ENCODE assay signal across 7 mouse cellular contexts in genomic region chr9:66157958-66158830, GRCm38 (mm10). TPM values are rescaled to one million over a fixed set of nuclear protein-coding genes. Genes with fewer than 3 reads are reported as not detected.
DNase-seq lines count a peak whose midpoint lies in the region; ATAC-seq and TF ChIP-seq lines count a peak whose summit lies in the region.

TSS of gene Dapk2 (plus strand) at chr9:66158223.

- 0 out of 2 replicates have a peak, but pooled peaks cover 7% of the 10 kb centered on the region for H3K4me1 ChIP-seq in intestine, embryonic 16.5 days (ENCODE audit: control insufficient read depth, insufficient read depth, low read length)
- peaks cover 14% of the 10 kb centered on the region for H3K4me1 ChIP-seq in limb, embryonic 10.5 days
- 0 out of 2 replicates have a peak, but pooled peaks cover 6% of the 10 kb centered on the region for H3K4me1 ChIP-seq in midbrain, embryonic 12.5 days
- H3K4me1 ChIP-seq in small intestine, adult 2 months (ENCODE audit: control insufficient read depth, insufficient read depth, insufficient read length, low read length), result peaks cover 23% of the 10 kb centered on the region

- peak within 1 kb of the TSS; percentile 82 for H3K4me2 ChIP-seq in intestine, embryonic 16.5 days (ENCODE audit: low read depth, low read length)
- peak within 1 kb of the TSS; percentile 49 for H3K4me2 ChIP-seq in midbrain, embryonic 12.5 days (replicated peaks)

- H3K27ac ChIP-seq in intestine, embryonic 16.5 days (ENCODE audit: low read length), result no peak within 1 kb of the TSS
- H3K27ac ChIP-seq in limb, embryonic 10.5 days, result peak within 1 kb of the TSS; percentile 78
- H3K27ac ChIP-seq in midbrain, embryonic 12.5 days (replicated peaks), result no peak within 1 kb of the TSS
- peak within 1 kb of the TSS; percentile 18 for H3K27ac ChIP-seq in small intestine, adult 2 months (ENCODE audit: insufficient read depth, low read depth, low read length)

- WGBS in intestine, embryonic 16.5 days, result under 1% methylated on average over 56 of the region's 58 CpGs
- under 1% methylated on average over 58 of the region's 58 CpGs for WGBS in limb, embryonic 10.5 days
- WGBS in midbrain, embryonic 12.5 days, result 5% methylated on average over 46 of the region's 58 CpGs
- WGBS in small intestine, adult 2 months, result under 1% methylated on average over 58 of the region's 58 CpGs

- no peaks in the 10 kb centered on the region for H3K36me3 ChIP-seq in intestine, embryonic 16.5 days (ENCODE audit: control insufficient read depth, insufficient read depth, low read length)
- no peaks in the 10 kb centered on the region for H3K36me3 ChIP-seq in limb, embryonic 10.5 days
- H3K36me3 ChIP-seq in midbrain, embryonic 12.5 days, result no peaks in the 10 kb centered on the region
- no peaks in the 10 kb centered on the region for H3K36me3 ChIP-seq in small intestine, adult 2 months (ENCODE audit: control insufficient read depth, insufficient read depth, low read length)

- peak; percentile 86 for TF ChIP-seq CTCF in small intestine, adult 2 months (IDR thresholded peaks at IDR 0.05; ENCODE audit: extremely low read depth, insufficient read length, insufficient replicate concordance, low read depth, low read length)

- 0 out of 2 replicates have a peak, but pooled peaks cover 2% of the 10 kb centered on the region for H3K27me3 ChIP-seq in intestine, embryonic 16.5 days (replicated peaks; ENCODE audit: control insufficient read depth, insufficient read depth, low read length)
- peaks cover 39% of the 10 kb centered on the region for H3K27me3 ChIP-seq in limb, embryonic 10.5 days (ENCODE audit: low read depth, poor library complexity, severe bottlenecking)
- peaks cover 36% of the 10 kb centered on the region for H3K27me3 ChIP-seq in midbrain, embryonic 12.5 days
- H3K27me3 ChIP-seq in small intestine, adult 2 months (ENCODE audit: control insufficient read depth, insufficient read depth, low read length), result no peaks in the 10 kb centered on the region

- peak within 1 kb of the TSS; percentile 57 for H3K4me3 ChIP-seq in intestine, embryonic 16.5 days (ENCODE audit: low read length)
- H3K4me3 ChIP-seq in limb, embryonic 10.5 days, result peak within 1 kb of the TSS; percentile 58
- peak within 1 kb of the TSS; percentile 35 for H3K4me3 ChIP-seq in midbrain, embryonic 12.5 days
- peak within 1 kb of the TSS; percentile 73 for H3K4me3 ChIP-seq in small intestine, adult 2 months (ENCODE audit: low read depth, low read length)

- ATAC-seq in granulocyte monocyte progenitor cell, adult 5-6 weeks (replicated peaks; ENCODE audit: poor library complexity, severe bottlenecking), result peak; percentile 88
- peak; percentile 94 for ATAC-seq in intestine, embryonic 16.5 days
- ATAC-seq in midbrain, embryonic 12.5 days (ENCODE audit: low FRiP score, low read depth), result peak; percentile 80

- H3K9ac ChIP-seq in intestine, embryonic 16.5 days (ENCODE audit: low read depth, low read length), result peak within 1 kb of the TSS; percentile 74
- peak within 1 kb of the TSS; percentile 26 for H3K9ac ChIP-seq in midbrain, embryonic 12.5 days (replicated peaks)

- no peak for TF ChIP-seq POLR2A in small intestine, adult 2 months (IDR thresholded peaks at IDR 0.05; ENCODE audit: low read depth, low read length)

- peak; percentile 67 for DNase-seq in adrenal gland, adult 8-10 months
- DNase-seq in embryo, embryonic 11.5 days (ENCODE audit: low read depth, low spot score), result peak; percentile 62
- DNase-seq in limb, embryonic 10.5 days (ENCODE audit: low spot score), result peak; percentile 87

- H3K9me3 ChIP-seq in intestine, embryonic 16.5 days (ENCODE audit: control insufficient read depth, low read length), result no peaks in the 10 kb centered on the region
- no peaks in the 10 kb centered on the region for H3K9me3 ChIP-seq in limb, embryonic 10.5 days (replicated peaks)
- no peaks in the 10 kb centered on the region for H3K9me3 ChIP-seq in midbrain, embryonic 12.5 days

RNA-seq across cellular contexts. Expression of gene Dapk2, which starts in this region (rescaled TPM):
- total RNA-seq in adrenal gland, adult 8-10 months (2022), result 1 to 10 TPM; 6.2 to 9.0 (median 8.1) TPM
- 0.30 and 0.58 TPM in 2 replicates for total RNA-seq in granulocyte monocyte progenitor cell, adult 5-6 weeks (2014; fragmentation: Nextera tagmentation)
- total RNA-seq in granulocyte monocyte progenitor cell, adult 5-6 weeks (2017), result 0.31 and 1.9 TPM in 2 replicates
- 6.8 and 8.0 TPM in 2 replicates for polyA plus RNA-seq in intestine, embryonic 16.5 days (2015; fragmentation: Nextera tagmentation; extraction: Ambion mirVana)
- polyA plus RNA-seq in limb, embryonic 10.5 days (2016; fragmentation: Nextera tagmentation; extraction: Ambion mirVana), result 2.9 and 3.6 TPM in 2 replicates
- polyA plus RNA-seq in midbrain, embryonic 12.5 days (2016; fragmentation: Nextera tagmentation; extraction: Ambion mirVana), result 3.7 and 4.3 TPM in 2 replicates
- 5.6 and 8.2 TPM in 2 replicates for polyA plus RNA-seq in small intestine, adult 2 months (2012; rRNA removed)

Comparison
In these comparisons a context has a peak if more than half of its experiments do, and no peak if none do; other contexts are left out.
1. H3K27ac ChIP-seq: peak in limb, embryonic 10.5 days (single experiment) and small intestine, adult 2 months (single experiment); none in intestine, embryonic 16.5 days (single experiment) and midbrain, embryonic 12.5 days (single experiment).
2. Peak in every context shown above with its lines, with median percentiles within 50 percentile points of each other: DNase-seq, ATAC-seq and H3K4me3 ChIP-seq.